Mouse (Mus musculus): ENCODE data around the gene Tyr. TPM values are rescaled to one million over a fixed set of nuclear protein-coding genes. Genes with fewer than 3 reads are reported as not detected.

Gene Tyr
- not detected in 2 replicates for total RNA-seq (2017)

DNA sequence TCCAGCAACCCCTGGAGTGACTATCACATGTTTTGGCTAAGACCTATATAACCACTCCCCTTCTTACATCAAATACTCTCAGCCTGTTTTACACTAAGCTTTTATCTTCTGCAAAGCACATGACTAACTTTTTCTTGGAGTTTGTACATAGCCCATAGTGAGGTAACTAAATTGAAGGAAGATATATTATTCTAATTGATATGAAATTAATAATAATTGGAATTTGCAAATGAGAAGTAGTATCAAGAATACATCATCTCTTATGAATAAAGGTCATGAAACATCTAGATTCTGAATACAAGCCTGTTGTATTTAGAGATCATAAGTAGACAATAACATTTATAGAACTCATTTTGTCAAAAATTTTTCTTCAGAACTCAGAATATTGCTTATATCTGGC is at the start of gene Tyr:
Gene Tyr, minus strand, starts transcription at position 101 of the 400 bp plus-strand sequence.
- no peak for ATAC-seq (replicated peaks in 1 of 2; ENCODE audit: insufficient read depth in 1 of 2, low FRiP score in 2 of 2, low TSS enrichment in 1 of 2, low read depth in 1 of 2, poor library complexity in 2 of 2, severe bottlenecking in 2 of 2)

DNA sequence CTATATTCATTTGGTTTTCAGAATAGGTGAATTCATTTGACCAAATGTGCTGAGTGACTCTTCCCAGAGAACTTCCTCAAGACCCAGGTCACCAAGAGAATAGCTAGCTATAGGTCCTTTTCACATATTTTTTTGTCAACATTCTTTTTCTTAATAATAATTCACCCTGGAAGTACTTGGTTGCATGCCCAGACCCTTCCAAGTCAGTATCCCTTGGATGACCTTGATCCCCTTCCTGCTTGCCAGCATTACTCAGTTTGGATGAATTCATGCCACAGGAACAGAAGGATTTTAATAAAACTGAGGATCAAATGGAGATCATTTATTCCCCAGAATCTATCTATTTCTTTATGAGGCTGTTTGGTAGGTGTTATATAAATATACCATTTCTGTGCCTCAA is 45.7 kb upstream of the Tyr start:
- ATAC-seq (replicated peaks in 1 of 2; ENCODE audit: insufficient read depth in 1 of 2, low FRiP score in 2 of 2, low TSS enrichment in 1 of 2, low read depth in 1 of 2, poor library complexity in 2 of 2, severe bottlenecking in 2 of 2) = no peak

DNA sequence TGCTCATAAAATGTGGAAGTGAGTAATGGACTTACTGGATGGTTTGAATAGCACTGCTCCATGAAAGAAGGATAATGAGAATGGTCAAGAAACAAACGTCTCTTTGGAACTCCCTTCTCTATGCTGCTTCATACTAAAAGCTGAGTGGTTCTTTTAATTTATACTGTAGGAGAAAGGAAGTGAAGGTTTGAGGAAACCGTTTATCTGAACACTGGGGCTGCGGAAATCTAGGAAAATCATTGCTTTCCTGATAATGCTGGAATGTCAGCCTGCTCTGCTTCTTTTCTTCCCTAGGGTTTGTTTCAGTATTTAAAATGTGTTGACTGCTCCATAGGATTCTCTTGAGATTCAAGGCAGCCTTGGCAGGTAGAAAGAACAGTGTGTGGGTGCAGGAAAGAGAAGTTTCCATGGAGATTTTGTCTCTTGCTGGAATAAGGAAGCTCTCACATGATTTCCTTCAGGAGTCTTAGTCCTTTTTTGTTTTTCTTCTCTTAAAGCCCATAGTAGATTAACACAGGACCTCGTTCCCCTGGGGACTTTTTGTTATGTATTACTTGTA is 891 bp upstream of the Tyr start:
- no peak for ATAC-seq (replicated peaks in 1 of 2; ENCODE audit: insufficient read depth in 1 of 2, low FRiP score in 2 of 2, low TSS enrichment in 1 of 2, low read depth in 1 of 2, poor library complexity in 2 of 2, severe bottlenecking in 2 of 2)

DNA sequence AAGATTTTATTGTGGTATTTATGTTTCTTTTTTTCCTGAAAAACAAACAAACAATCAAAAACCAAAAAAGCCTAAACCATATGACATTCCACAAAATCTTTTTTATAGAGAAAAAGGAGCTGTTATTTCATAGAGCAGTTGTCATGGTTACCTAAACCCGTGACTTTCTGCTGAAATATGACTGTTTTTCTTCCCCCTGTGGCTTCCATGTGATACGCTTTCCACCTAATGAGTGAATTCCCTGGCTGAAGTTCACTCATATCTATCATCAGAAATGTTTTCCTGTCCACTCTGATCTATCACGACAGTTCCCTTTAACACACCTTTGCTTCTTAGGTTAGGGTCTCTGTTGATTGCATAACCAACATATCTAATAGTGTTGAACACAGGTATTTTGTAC is 5.3 kb downstream of the Tyr start:
- no peak for ATAC-seq (replicated peaks in 1 of 2; ENCODE audit: insufficient read depth in 1 of 2, low FRiP score in 2 of 2, low TSS enrichment in 1 of 2, low read depth in 1 of 2, poor library complexity in 2 of 2, severe bottlenecking in 2 of 2)

DNA sequence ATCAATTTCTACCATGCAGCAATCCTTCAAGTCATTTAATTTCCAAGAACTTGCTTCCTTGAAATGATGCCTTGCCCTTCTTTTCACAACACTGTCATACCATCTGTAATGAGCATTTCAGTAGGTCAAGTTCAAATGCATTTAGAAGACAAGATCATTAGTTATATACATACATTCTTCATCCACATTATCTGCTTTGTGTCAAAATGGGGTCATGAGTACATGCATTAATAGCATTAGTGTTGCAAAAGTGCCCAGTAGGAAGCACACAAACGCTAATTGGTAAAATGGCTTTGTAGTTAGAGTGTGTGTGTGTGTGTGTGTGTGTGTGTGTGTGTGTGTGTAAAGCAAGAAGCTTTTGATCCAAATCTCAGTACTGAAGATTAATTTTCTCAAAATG is 80.0 kb downstream of the Tyr start:
- no peak for ATAC-seq (replicated peaks in 1 of 2; ENCODE audit: insufficient read depth in 1 of 2, low FRiP score in 2 of 2, low TSS enrichment in 1 of 2, low read depth in 1 of 2, poor library complexity in 2 of 2, severe bottlenecking in 2 of 2)

DNA sequence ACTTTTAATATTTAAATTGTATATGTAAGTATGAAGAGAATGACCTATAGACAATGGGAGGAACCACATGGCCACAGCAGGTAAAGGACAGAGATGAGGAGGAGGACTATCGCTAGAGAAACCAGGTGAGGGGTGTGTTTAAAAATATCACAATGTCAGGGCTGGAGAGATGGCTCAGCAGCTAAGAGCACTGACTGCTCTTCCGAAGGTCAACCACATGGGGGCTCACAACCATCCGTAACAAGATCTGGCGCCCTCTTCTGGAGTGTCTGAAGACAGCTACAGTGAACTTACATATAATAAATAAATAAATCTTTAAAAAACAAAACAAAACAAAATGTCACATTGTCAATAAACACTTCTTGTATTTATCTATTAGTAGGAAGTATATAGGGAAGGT is 81.9 kb downstream of the Tyr start:
- ATAC-seq (replicated peaks in 1 of 2; ENCODE audit: insufficient read depth in 1 of 2, low FRiP score in 2 of 2, low TSS enrichment in 1 of 2, low read depth in 1 of 2, poor library complexity in 2 of 2, severe bottlenecking in 2 of 2) = peak in 1 of 2 experiments; percentile 59; a peak in 2 of 4 replicates

DNA sequence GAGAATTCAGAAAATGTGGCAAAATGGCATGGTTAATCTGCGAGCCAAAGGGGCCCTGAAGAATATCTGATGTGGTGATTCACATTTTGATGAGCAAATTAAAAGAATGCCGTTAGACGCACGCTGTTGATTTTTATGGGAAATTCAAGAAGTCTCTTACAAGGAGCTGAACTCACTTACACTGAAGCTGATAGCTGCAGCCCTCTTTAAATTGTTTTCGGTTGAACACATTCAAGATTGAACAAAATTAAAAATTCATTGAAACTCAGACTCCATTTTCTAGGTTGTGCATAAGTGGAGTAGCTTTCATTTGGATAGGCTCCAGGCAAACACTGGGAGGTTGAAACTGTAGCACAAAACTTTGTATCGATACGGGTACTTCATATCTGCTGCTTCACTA is 96.3 kb downstream of the Tyr start:
- no peak for ATAC-seq (replicated peaks in 1 of 2; ENCODE audit: insufficient read depth in 1 of 2, low FRiP score in 2 of 2, low TSS enrichment in 1 of 2, low read depth in 1 of 2, poor library complexity in 2 of 2, severe bottlenecking in 2 of 2)

DNA sequence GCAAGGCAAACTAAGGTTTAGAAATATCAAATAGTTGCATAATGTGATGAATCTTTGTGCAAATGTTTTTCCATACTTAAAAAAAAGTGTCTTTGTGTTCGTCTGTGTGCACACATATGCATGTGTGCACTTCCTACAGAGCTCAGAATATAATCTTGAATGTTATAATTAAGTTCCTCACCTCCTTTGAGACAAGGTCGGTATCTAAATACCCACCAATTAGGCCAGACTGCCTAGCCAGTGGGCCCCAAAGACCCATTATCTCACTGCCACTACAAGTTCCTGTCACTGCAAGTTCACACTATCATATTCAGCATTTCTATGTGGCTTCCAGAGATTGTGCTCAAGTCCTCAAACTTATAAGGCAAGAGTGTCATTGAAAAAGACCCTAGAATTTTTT is 118.4 kb downstream of the Tyr start:
- no peak for ATAC-seq (replicated peaks in 1 of 2; ENCODE audit: insufficient read depth in 1 of 2, low FRiP score in 2 of 2, low TSS enrichment in 1 of 2, low read depth in 1 of 2, poor library complexity in 2 of 2, severe bottlenecking in 2 of 2)

Other genes starting within 250 kb of the Tyr start
- gene Nox4, start 247.4 kb downstream of the Tyr start, total RNA-seq (2017) = not detected in 2 replicates
- not detected in 2 replicates for gene Grm5, start 90.7 kb upstream of the Tyr start, total RNA-seq (2017)

Measured in hematopoietic stem cell, adult 5-6 weeks (primary cell).